Mouse (Mus musculus) midbrain, postnatal 0 days (tissue): ENCODE data around the gene Nedd4. TPM values are rescaled to one million over a fixed set of nuclear protein-coding genes. Genes with fewer than 3 reads are reported as not detected.

Source experiments
- ATAC-seq: fragments of 200-750 bp; cut with Nextera tagmentation; 2 replicates; pipeline ENCODE4 v1.8.0; 2017; ENCODE audit warnings: moderate number of reproducible peaks, mild to moderate bottlenecking, moderate TSS enrichment, moderate library complexity; ENCODE audit not compliant: low FRiP score
- DNase-seq: peaks from one replicate; pipeline ENCODE4 v3.0.0-alpha.2; 2015; ENCODE audit warnings: low spot score
- H3K27ac ChIP-seq: fragments of 300-500 bp; sonication (generic); 2 replicates; pipeline ENCODE4 v1.5.1; 2014; ENCODE audit warnings: low read depth, mild to moderate bottlenecking, low read length, mixed read lengths
- H3K27me3 ChIP-seq: fragments of 300-500 bp; sonication (generic); 2 replicates; pipeline ENCODE4 v1.6.1; 2014; ENCODE audit warnings: low read length, control low read depth, mixed read lengths; ENCODE audit not compliant: insufficient read depth
- H3K36me3 ChIP-seq: fragments of 300-500 bp; sonication (generic); 2 replicates; pipeline ENCODE4 v1.6.1; 2014; ENCODE audit warnings: low read length, control low read depth, mixed read lengths; ENCODE audit not compliant: insufficient read depth
- H3K4me1 ChIP-seq: fragments of 300-500 bp; sonication (generic); 2 replicates; pipeline ENCODE4 v1.6.1; 2014; ENCODE audit warnings: mild to moderate bottlenecking, control low read depth, antibody characterized with exemption, low read length, mixed read lengths; ENCODE audit not compliant: insufficient read depth
- H3K4me2 ChIP-seq: fragments of 300-500 bp; sonication (generic); 2 replicates; pipeline ENCODE4 v1.6.1; 2014; ENCODE audit warnings: low read depth, mild to moderate bottlenecking, low read length, mixed read lengths; ENCODE audit not compliant: poor library complexity, severe bottlenecking
- H3K4me3 ChIP-seq: fragments of 300-500 bp; sonication (generic); 2 replicates; pipeline ENCODE4 v1.5.1; 2014; ENCODE audit warnings: low read depth, mild to moderate bottlenecking, low read length, moderate library complexity
- H3K9ac ChIP-seq: fragments of 300-500 bp; sonication (generic); replicated peaks from 2 replicates; pipeline ENCODE4 v1.6.1; 2014; ENCODE audit warnings: mild to moderate bottlenecking, low read length, moderate library complexity, mixed read lengths; ENCODE audit not compliant: poor library complexity, severe bottlenecking
- H3K9me3 ChIP-seq: fragments of 300-500 bp; sonication (generic); 2 replicates; pipeline ENCODE4 v1.6.1; 2016; ENCODE audit warnings: low read length, control low read depth
- CTCF ChIP-seq: IDR thresholded peaks from 2 replicates; pipeline ENCODE4 v1.5.1; 2016; ENCODE audit warnings: antibody characterized with exemption, mild to moderate bottlenecking
- WGBS: fragments of 180-500 bp; shearing (Covaris S2); extraction: QIAGEN DNeasy Blood & Tissue Kit; methylation state at CpG from one replicate; pipeline ENCODE4 v1.1.7; 2014; 5-methylcytosine and 5-hydroxymethylcytosine counted together
- polyA plus RNA-seq: library from polyadenylated mRNA; unstranded; fragments of >200 nt; fragmentation: Nextera tagmentation; extraction: Ambion mirVana; gene quantifications from 2 replicates; pipeline ENCODE4 v1.2.1, GENCODE M21; 2015
- total RNA-seq: library from RNA; depleted of rRNA; stranded (reverse); fragments of >200 nt; gene quantifications from 2 replicates; pipeline ENCODE4 v1.2.3, GENCODE M21; 2014

Gene Nedd4
- total and polyA plus RNA-seq, 2 experiments from 2014 or later: 321 to 432 TPM

DNA sequence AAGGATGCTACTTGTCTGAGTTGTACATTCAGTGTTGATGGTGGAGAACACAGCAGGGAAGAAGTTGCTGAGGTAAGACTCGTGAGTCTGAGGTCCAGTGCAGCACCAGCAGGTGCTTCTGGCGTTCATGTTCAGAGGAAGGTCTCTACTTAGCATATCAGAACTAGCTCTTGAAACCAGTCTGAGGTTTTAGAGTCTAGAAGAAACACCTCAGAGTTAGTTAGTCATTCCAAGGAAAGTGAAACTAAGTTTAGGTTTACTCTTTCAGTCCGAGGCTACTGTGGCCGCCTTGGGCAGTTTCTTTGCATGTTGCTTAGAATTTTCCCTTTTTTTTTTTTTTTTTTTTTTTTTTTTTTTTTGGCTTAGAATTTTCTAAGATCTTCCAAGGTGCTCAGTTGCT lies 16.6 kb downstream of the Nedd4 start:
- Histone ChIP-seq H3K36me3 (peaks cover 46% of the 10 kb centered on the region), H3K27ac (no peak overlapping the region), H3K27me3 (no peaks in the 10 kb centered on the region), H3K9me3 (no peaks in the 10 kb centered on the region), H3K4me1 (no peaks in the 10 kb centered on the region), H3K9ac (no peak overlapping the region), H3K4me2 (no peak overlapping the region), H3K4me3 (no peak overlapping the region)
- no peak for TF ChIP-seq CTCF
- WGBS: 82% methylated on average over 4 of the region's 4 CpGs
- no peak for ATAC-seq
- DNase-seq: no peak

DNA sequence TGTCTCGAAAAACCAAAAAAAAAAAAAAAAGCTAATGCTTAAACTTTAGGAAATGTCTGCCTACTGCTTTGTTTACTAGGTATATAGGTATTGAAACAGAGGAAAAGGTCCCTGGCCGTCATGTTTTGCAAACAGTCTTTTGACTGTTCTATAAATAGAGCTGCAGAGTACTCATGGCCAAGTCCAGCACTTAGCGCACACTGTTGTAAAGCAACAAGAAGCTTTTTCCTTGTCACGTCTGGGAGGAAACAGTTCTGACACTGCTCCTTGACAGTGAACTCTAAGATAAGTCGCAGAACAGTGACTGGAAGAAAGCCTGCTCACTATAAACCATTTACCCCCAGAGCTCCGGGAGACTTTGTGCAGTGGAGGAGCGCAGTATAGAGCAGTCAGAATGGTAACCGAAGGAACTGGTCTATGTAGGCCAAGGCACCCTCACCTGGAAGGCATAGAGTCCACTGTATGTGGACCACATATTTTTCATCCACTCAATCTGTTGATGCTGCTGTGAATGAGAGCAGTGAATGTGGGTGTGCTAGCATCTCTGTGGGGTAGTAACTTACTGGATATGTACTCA lies 19.6 kb downstream of the Nedd4 start:
- Histone ChIP-seq H3K4me1 (no peaks in the 10 kb centered on the region), H3K27me3 (no peaks in the 10 kb centered on the region), H3K4me2 (no peak overlapping the region), H3K9me3 (no peaks in the 10 kb centered on the region), H3K27ac (no peak overlapping the region), H3K4me3 (no peak overlapping the region), H3K9ac (no peak overlapping the region), H3K36me3 (peaks cover 34% of the 10 kb centered on the region)
- ATAC-seq (no peak), DNase-seq (no peak)
- 91% methylated on average over 8 of the region's 8 CpGs for WGBS
- no peak for TF ChIP-seq CTCF

DNA sequence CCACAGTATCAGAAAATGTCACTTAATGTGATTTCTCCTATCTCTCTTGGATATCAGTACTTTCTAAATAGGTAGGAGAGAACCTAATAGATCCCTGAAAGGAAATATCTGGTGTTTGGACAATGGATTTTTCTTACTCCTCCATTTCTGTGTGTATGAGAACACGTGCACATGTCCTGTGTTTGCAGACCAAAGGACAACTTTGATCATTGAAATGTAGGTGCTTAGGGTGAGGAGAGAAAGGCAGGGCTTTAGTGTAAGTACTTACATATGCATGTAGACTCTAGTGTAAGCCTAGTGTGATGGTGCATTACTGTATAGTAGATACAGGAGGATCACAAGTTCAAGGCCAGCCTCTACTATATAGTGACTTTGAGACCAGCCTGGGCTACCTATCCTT lies 21.1 kb downstream of the Nedd4 start:
- no peak overlapping the region for H3K4me2 ChIP-seq
- TF ChIP-seq CTCF: no peak
- H3K4me3 ChIP-seq: no peak overlapping the region
- H3K4me1 ChIP-seq: no peaks in the 10 kb centered on the region
- DNase-seq: no peak
- 88% methylated on average over 1 of the region's 1 CpGs for WGBS
- ATAC-seq: no peak
- H3K9me3 ChIP-seq: no peaks in the 10 kb centered on the region
- no peak overlapping the region for H3K27ac ChIP-seq
- H3K36me3 ChIP-seq: peaks cover 33% of the 10 kb centered on the region
- no peaks in the 10 kb centered on the region for H3K27me3 ChIP-seq
- no peak overlapping the region for H3K9ac ChIP-seq

DNA sequence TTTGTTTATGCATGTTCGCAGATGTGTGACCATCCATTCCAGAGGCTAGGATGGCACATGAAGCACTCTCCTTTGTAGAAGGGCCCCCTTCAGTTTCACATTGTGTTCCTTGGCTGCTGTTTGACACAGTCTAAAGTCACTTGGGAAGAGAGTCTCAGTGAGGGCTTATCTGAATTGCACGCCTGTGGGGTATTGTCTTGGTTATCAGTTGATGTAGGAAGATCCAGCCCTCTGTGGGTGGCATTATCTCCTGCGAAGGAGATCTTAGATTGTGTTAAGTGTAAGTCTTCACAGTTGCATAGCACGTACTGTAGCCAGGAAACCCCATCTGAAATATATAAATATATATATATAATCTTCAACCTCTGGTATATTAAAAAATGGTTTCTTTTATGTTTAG lies 23.1 kb downstream of the Nedd4 start:
- DNase-seq (no peak), ATAC-seq (no peak)
- Histone ChIP-seq H3K27ac (no peak overlapping the region), H3K4me2 (no peak overlapping the region), H3K4me1 (no peaks in the 10 kb centered on the region), H3K4me3 (no peak overlapping the region), H3K36me3 (peaks cover 40% of the 10 kb centered on the region), H3K9me3 (no peaks in the 10 kb centered on the region), H3K27me3 (no peaks in the 10 kb centered on the region), H3K9ac (no peak overlapping the region)
- TF ChIP-seq CTCF: no peak
- 77% methylated on average over 4 of the region's 4 CpGs for WGBS

DNA sequence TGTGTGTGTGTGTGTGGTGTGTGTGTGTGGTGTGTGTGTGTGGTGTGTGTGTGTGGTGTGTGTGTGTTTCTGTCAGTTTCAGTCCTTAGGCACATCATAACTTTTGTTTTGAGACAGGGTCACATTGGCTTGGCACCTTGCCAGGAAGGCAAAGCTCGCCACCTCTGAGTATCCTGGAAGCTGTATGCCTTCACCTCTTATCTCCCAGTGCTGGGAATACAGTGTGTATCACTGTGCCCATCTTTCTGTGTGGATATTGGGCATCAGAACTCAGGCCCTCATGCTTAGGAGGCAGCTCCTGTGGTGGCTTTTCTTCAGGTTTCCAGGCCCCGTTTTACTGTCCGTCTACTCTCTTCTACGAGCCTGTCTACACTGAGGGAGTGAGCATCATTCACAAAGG lies 24.4 kb downstream of the Nedd4 start:
- H3K36me3 ChIP-seq: peaks cover 43% of the 10 kb centered on the region
- H3K4me3 ChIP-seq: no peak overlapping the region
- no peaks in the 10 kb centered on the region for H3K27me3 ChIP-seq
- ATAC-seq (no peak), DNase-seq (no peak)
- H3K4me1 ChIP-seq: no peaks in the 10 kb centered on the region
- no peak for TF ChIP-seq CTCF
- H3K27ac ChIP-seq: no peak overlapping the region
- H3K4me2 ChIP-seq: no peak overlapping the region
- H3K9ac ChIP-seq: no peak overlapping the region
- no peaks in the 10 kb centered on the region for H3K9me3 ChIP-seq
- WGBS: 78% methylated on average over 4 of the region's 4 CpGs

DNA sequence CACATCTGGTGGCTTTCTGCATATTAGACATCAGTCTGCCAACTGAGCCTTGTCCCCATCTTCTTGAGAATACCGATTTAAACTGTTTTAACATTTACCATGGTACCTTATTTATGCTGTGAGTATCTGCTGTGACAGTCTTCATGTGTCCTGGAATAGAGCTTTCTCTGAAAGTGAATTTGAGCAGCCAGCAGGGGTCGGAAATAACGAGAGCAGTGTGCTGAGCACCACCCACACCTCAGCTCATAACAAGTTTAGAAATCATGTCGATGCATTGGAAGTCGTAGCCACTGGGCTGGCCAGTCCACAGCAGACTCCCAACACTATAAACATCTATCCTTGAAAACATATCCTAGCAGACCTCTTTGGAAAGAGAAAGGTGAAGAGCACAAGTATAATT lies 27.4 kb downstream of the Nedd4 start:
- no peak for DNase-seq
- H3K36me3 ChIP-seq: peaks cover 43% of the 10 kb centered on the region
- no peak for TF ChIP-seq CTCF
- no peak overlapping the region for H3K27ac ChIP-seq
- H3K4me1 ChIP-seq: 0 out of 2 replicates have a peak, but pooled peaks cover 4% of the 10 kb centered on the region
- 76% methylated on average over 5 of the region's 5 CpGs for WGBS
- no peaks in the 10 kb centered on the region for H3K9me3 ChIP-seq
- ATAC-seq: no peak
- no peak overlapping the region for H3K9ac ChIP-seq
- no peak overlapping the region for H3K4me3 ChIP-seq
- H3K4me2 ChIP-seq: no peak overlapping the region
- no peaks in the 10 kb centered on the region for H3K27me3 ChIP-seq
